Mouse (Mus musculus) limb, embryonic 12.5 days (tissue): ENCODE measurements around the gene Mical3. TPM values are rescaled to one million over a fixed set of nuclear protein-coding genes. Genes with fewer than 3 reads are reported as not detected.
A peak's percentile ranks its signal among the peaks of the same experiment; 100 is the strongest.
"Not testable (repeated sequence)": the region's sequence is repeated elsewhere in the genome, so short reads cannot be mapped to it uniquely, and the experiment has no call there.

Source experiments
- ATAC-seq: fragments of 200-750 bp; cut with Nextera tagmentation; 2 replicates; pipeline ENCODE4 v1.8.0; 2017; ENCODE audit warnings: low read depth, moderate TSS enrichment; ENCODE audit not compliant: insufficient number of reproducible peaks, insufficient read depth, low FRiP score, low TSS enrichment
- H3K27ac ChIP-seq: fragments of 300-500 bp; sonication (generic); 2 replicates; pipeline ENCODE4 v1.5.1; 2016; ENCODE audit warnings: mild to moderate bottlenecking, moderate library complexity
- H3K27me3 ChIP-seq: fragments of 300-500 bp; sonication (generic); 2 replicates; pipeline ENCODE4 v1.6.1; 2016; ENCODE audit warnings: mild to moderate bottlenecking, moderate library complexity
- H3K36me3 ChIP-seq: fragments of 300-500 bp; sonication (generic); 2 replicates; pipeline ENCODE4 v1.6.1; 2016; ENCODE audit warnings: mild to moderate bottlenecking, moderate library complexity
- H3K4me1 ChIP-seq: fragments of 300-500 bp; sonication (generic); replicated peaks from 2 replicates; pipeline ENCODE4 v1.6.1; 2016
- H3K4me2 ChIP-seq: fragments of 300-500 bp; sonication (generic); 2 replicates; pipeline ENCODE4 v1.6.1; 2016; ENCODE audit warnings: mild to moderate bottlenecking, moderate library complexity
- H3K4me3 ChIP-seq: fragments of 300-500 bp; sonication (generic); replicated peaks from 2 replicates; pipeline ENCODE4 v1.5.1; 2016; ENCODE audit warnings: mild to moderate bottlenecking
- H3K9ac ChIP-seq: fragments of 300-500 bp; sonication (generic); replicated peaks from 2 replicates; pipeline ENCODE4 v1.6.1; 2016; ENCODE audit warnings: mild to moderate bottlenecking, moderate library complexity
- H3K9me3 ChIP-seq: fragments of 300-500 bp; sonication (generic); 2 replicates; pipeline ENCODE4 v1.6.1; 2016; ENCODE audit warnings: mild to moderate bottlenecking, moderate library complexity
- WGBS: fragments of 180-500 bp; shearing (Covaris S2); methylation state at CpG from one replicate; pipeline ENCODE4 v1.1.7; 2016; 5-methylcytosine and 5-hydroxymethylcytosine counted together
- polyA plus RNA-seq: library from polyadenylated mRNA; unstranded; fragments of >200 nt; fragmentation: Nextera tagmentation; extraction: Ambion mirVana; gene quantifications from 2 replicates; pipeline ENCODE4 v1.2.1, GENCODE M21; 2016

Gene Mical3
- polyA plus RNA-seq, 1 experiment from 2014 or later = 10.8 TPM

- H3K9me3 ChIP-seq = no peaks in the 10 kb centered on the region
- H3K27me3 ChIP-seq = no peaks in the 10 kb centered on the region
- no peak overlapping the region for H3K4me2 ChIP-seq
- no peak for ATAC-seq
- peaks cover 3% of the 10 kb centered on the region; the same call in 1 of the 2 replicates for H3K4me1 ChIP-seq
- H3K4me3 ChIP-seq = no peak overlapping the region
- no peak overlapping the region for H3K27ac ChIP-seq
- 67% methylated on average over 3 of the region's 3 CpGs for WGBS
- no peak overlapping the region for H3K9ac ChIP-seq
- peaks cover 7% of the 10 kb centered on the region for H3K36me3 ChIP-seq
Observed at GRCm38 (mm10) chr6:120927765-120928164, 203.0 kb downstream of the Mical3 start.

- Histone ChIP-seq H3K9me3 (no peaks in the 10 kb centered on the region), H3K36me3 (no peaks in the 10 kb centered on the region), H3K4me1 (peaks cover 3% of the 10 kb centered on the region; the same call in 1 of the 2 replicates), H3K27me3 (no peaks in the 10 kb centered on the region), H3K9ac (no peak overlapping the region), H3K4me2 (no peak overlapping the region), H3K27ac (no peak overlapping the region), H3K4me3 (no peak overlapping the region)
- ATAC-seq = no peak
- WGBS = 37% methylated on average over 2 of the region's 2 CpGs
Observed at GRCm38 (mm10) chr6:120926880-120927279, 203.9 kb downstream of the Mical3 start.

GRCm38 (mm10) chr6:120924791-120925321, 205.9 kb downstream of the Mical3 start:
- not testable (repeated sequence) for H3K36me3 ChIP-seq, ATAC-seq, H3K9ac ChIP-seq, H3K4me1 ChIP-seq, H3K4me3 ChIP-seq, H3K9me3 ChIP-seq, H3K27ac ChIP-seq, H3K4me2 ChIP-seq, H3K27me3 ChIP-seq
- 71% methylated on average over 2 of the region's 2 CpGs for WGBS

- no peak for ATAC-seq
- 37% methylated on average over 3 of the region's 3 CpGs for WGBS
- H3K9ac ChIP-seq = no peak overlapping the region
- no peak overlapping the region for H3K4me2 ChIP-seq
- no peaks in the 10 kb centered on the region for H3K9me3 ChIP-seq
- H3K4me3 ChIP-seq = no peak overlapping the region
- peaks cover 7% of the 10 kb centered on the region; the same call in 1 of the 2 replicates for H3K4me1 ChIP-seq
- no peak overlapping the region for H3K27ac ChIP-seq
- peaks cover 18% of the 10 kb centered on the region for H3K27me3 ChIP-seq
- no peaks in the 10 kb centered on the region for H3K36me3 ChIP-seq
Observed at GRCm38 (mm10) chr6:120917975-120918374, 212.8 kb downstream of the Mical3 start.

GRCm38 (mm10) chr6:120916972-120917881, 213.6 kb downstream of the Mical3 start:
- peaks cover 10% of the 10 kb centered on the region; the same call in 1 of the 2 replicates for H3K4me1 ChIP-seq
- H3K36me3 ChIP-seq, H3K27ac ChIP-seq, H3K9me3 ChIP-seq: not testable (repeated sequence)
- H3K9ac ChIP-seq = peak overlapping the region; percentile 63; the same call in 1 of the 2 replicates
- H3K27me3 ChIP-seq = peaks cover 18% of the 10 kb centered on the region
- 22% methylated on average over 11 of the region's 14 CpGs for WGBS
- 0 out of 2 replicates have a peak, but pooled peaks have one; percentile 7 for ATAC-seq
- peak overlapping the region; percentile 67 for H3K4me3 ChIP-seq
- peak overlapping the region; percentile 93 for H3K4me2 ChIP-seq

GRCm38 (mm10) chr6:120916074-120916971, 214.5 kb downstream of the Mical3 start, which contains the start of gene Bid:
Gene Bid (minus strand): TSS chr6:120916853.
- H3K27ac ChIP-seq = no peak within 1 kb of the TSS
- no peaks in the 10 kb centered on the region for H3K9me3 ChIP-seq
- H3K36me3 ChIP-seq = no peaks in the 10 kb centered on the region
- peak within 1 kb of the TSS; percentile 63 for H3K9ac ChIP-seq
- H3K4me3 ChIP-seq = peak within 1 kb of the TSS; percentile 67
- H3K27me3 ChIP-seq = peaks cover 18% of the 10 kb centered on the region
- peak; percentile 81 for ATAC-seq
- H3K4me2 ChIP-seq = peak within 1 kb of the TSS; percentile 93
- peaks cover 10% of the 10 kb centered on the region; the same call in 1 of the 2 replicates for H3K4me1 ChIP-seq
- WGBS = 2% methylated on average over 67 of the region's 67 CpGs

- WGBS = 34% methylated on average over 2 of the region's 2 CpGs
- no peak for ATAC-seq
- H3K4me3 ChIP-seq = no peak overlapping the region
- no peaks in the 10 kb centered on the region for H3K36me3 ChIP-seq
- no peak overlapping the region for H3K9ac ChIP-seq
- no peaks in the 10 kb centered on the region for H3K9me3 ChIP-seq
- H3K4me2 ChIP-seq = peak overlapping the region; percentile 93; the same call in 1 of the 2 replicates
- H3K27ac ChIP-seq = no peak overlapping the region
- peaks cover 10% of the 10 kb centered on the region; the same call in 1 of the 2 replicates for H3K4me1 ChIP-seq
- H3K27me3 ChIP-seq = peaks cover 18% of the 10 kb centered on the region
Observed at GRCm38 (mm10) chr6:120915649-120915975, 215.2 kb downstream of the Mical3 start.

- H3K27me3 ChIP-seq = peaks cover 18% of the 10 kb centered on the region
- 0 out of 2 replicates have a peak overlapping the region, but pooled peaks have one; percentile 2 for H3K9ac ChIP-seq
- peak overlapping the region; percentile 93; the same call in 1 of the 2 replicates for H3K4me2 ChIP-seq
- peaks cover 10% of the 10 kb centered on the region; the same call in 1 of the 2 replicates for H3K4me1 ChIP-seq
- H3K4me3 ChIP-seq = no peak overlapping the region
- H3K36me3 ChIP-seq = no peaks in the 10 kb centered on the region
- no peak overlapping the region for H3K27ac ChIP-seq
- WGBS = 45% methylated on average over 8 of the region's 9 CpGs
- H3K9me3 ChIP-seq = no peaks in the 10 kb centered on the region
- no peak for ATAC-seq
Observed at GRCm38 (mm10) chr6:120914911-120915648, 215.7 kb downstream of the Mical3 start.

GRCm38 (mm10) chr6:120914533-120914910, 216.3 kb downstream of the Mical3 start:
- 85% methylated on average over 4 of the region's 4 CpGs for WGBS
- Histone ChIP-seq H3K4me1 (peaks cover 10% of the 10 kb centered on the region; the same call in 1 of the 2 replicates), H3K9me3 (no peaks in the 10 kb centered on the region), H3K9ac (no peak overlapping the region), H3K4me3 (no peak overlapping the region), H3K36me3 (no peaks in the 10 kb centered on the region), H3K27me3 (peaks cover 18% of the 10 kb centered on the region), H3K27ac (no peak overlapping the region), H3K4me2 (no peak overlapping the region)
- no peak for ATAC-seq

- no peak for ATAC-seq
- Histone ChIP-seq H3K27me3 (peaks cover 18% of the 10 kb centered on the region), H3K9ac (no peak overlapping the region), H3K4me1 (peaks cover 10% of the 10 kb centered on the region; the same call in 1 of the 2 replicates), H3K4me3 (no peak overlapping the region), H3K9me3 (no peaks in the 10 kb centered on the region), H3K27ac (no peak overlapping the region), H3K4me2 (no peak overlapping the region), H3K36me3 (no peaks in the 10 kb centered on the region)
- 85% methylated on average over 8 of the region's 8 CpGs for WGBS
Observed at GRCm38 (mm10) chr6:120913783-120914182, 217.0 kb downstream of the Mical3 start.
